Mouse (Mus musculus) effector memory CD4-positive, alpha-beta T cell, adult 7 months (primary cell): ENCODE measurements around the gene Slc22a1. TPM values are rescaled to one million over a fixed set of nuclear protein-coding genes. Genes with fewer than 3 reads are reported as not detected.

Source experiments
- polyA plus RNA-seq: library from polyadenylated mRNA; unstranded; fragments of 100-300 nt; shearing (Covaris generic); gene quantifications from one replicate; pipeline ENCODE4 v1.2.1, GENCODE M21; 2017

The Slc22a1 gene
- polyA plus RNA-seq: not detected

DNA sequence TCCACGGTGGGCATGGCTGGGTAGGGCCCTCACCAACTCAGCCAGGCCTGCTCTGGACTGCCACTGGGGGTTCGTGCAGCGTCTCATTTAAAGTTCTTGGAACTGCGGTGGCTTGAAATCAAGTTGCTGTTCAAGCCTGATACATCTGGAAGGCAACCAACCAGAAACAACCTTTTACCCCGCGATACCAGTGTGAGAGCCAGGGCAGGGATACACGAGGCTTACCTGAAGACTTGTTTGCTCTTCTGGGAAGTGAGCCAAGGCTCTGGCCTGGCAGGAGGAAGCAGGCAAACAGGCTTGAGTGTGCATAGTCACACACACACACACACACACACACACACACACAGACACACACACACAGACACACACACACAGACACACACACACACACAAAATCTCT is at the start of gene Slc22a1:
Gene Slc22a1, minus strand, starts transcription at position 184 of the 400 bp plus-strand sequence.

Other genes with a start within 250 kb of the Slc22a1 start
- 0.29 TPM for gene Slc22a3, start 168.1 kb downstream of the Slc22a1 start, polyA plus RNA-seq
- gene Slc22a2, start 91.7 kb downstream of the Slc22a1 start, polyA plus RNA-seq: not detected
- gene Igf2r, start 93.8 kb upstream of the Slc22a1 start, polyA plus RNA-seq: 44.3 TPM
- gene Mas1, start 192.3 kb upstream of the Slc22a1 start, polyA plus RNA-seq: not detected
- not detected for gene Mrgprh, start 200.2 kb upstream of the Slc22a1 start, polyA plus RNA-seq
- 2.1 TPM for gene Pnldc1, start 234.4 kb upstream of the Slc22a1 start, polyA plus RNA-seq
- gene Tcp1, start 239.9 kb upstream of the Slc22a1 start, polyA plus RNA-seq: 218 TPM
- gene Mrpl18, start 240.5 kb upstream of the Slc22a1 start, polyA plus RNA-seq: 54.3 TPM